Mouse (Mus musculus) adrenal gland, adult 18-20 months (tissue): ENCODE measurements around the gene Homer1. TPM values are rescaled to one million over a fixed set of nuclear protein-coding genes. Genes with fewer than 3 reads are reported as not detected.

Experiments used
- DNase-seq, 2 experiments: peaks; one replicate each; pipeline ENCODE4 v3.0.0; 2021 to 2022; ENCODE audit warnings: low spot score in 2 of 2
- long read RNA-seq, 2 experiments: library from polyadenylated mRNA; stranded (forward); transcript quantifications; one replicate each; pipeline ENCODE4 v2.0.0; 2021
- total RNA-seq, 2 experiments: library from RNA; stranded (reverse); gene quantifications; 1 replicate in 1 of 2; 2 replicates in 1 of 2; pipeline ENCODE4 v1.2.3; 2021

Gene Homer1
- 10 to 100 TPM; 52.7 to 66.7 TPM for total RNA-seq
- long read RNA-seq, experiment 1, full-length matches to known transcripts = 31 of 37 reads
- long read RNA-seq, experiment 1, partial matches to known transcripts = 0 of 37 reads
- long read RNA-seq, experiment 1, other reads (novel, unspliced or antisense) = 6 of 37 reads
- long read RNA-seq, experiment 2, full-length matches to known transcripts = 27 of 38 reads
- long read RNA-seq, experiment 2, partial matches to known transcripts = 2 of 38 reads
- long read RNA-seq, experiment 2, other reads (novel, unspliced or antisense) = 9 of 38 reads

DNA sequence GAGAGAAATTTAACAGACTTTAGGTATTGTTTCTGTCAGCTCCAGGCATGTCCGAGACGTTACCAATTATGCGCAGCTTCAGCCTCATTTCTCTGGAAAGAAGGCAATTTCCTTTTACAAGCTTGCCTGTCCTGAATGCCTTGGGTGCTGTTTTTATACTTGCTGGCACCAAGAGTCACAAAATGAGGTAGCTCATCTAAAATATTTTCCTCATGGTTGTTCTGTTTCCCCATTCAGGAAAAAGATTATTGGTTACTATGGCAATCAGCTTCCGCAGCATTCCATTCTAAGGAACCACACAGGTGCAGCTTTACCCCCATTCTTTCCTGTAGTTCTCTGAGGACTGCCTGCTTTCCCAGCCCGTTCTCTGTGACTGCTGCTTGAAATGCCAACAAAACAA, at the start of gene Homer1:
Homer1 (plus strand) TSS at position 320 of the 400 bp plus-strand sequence.
- no peak for DNase-seq

DNA sequence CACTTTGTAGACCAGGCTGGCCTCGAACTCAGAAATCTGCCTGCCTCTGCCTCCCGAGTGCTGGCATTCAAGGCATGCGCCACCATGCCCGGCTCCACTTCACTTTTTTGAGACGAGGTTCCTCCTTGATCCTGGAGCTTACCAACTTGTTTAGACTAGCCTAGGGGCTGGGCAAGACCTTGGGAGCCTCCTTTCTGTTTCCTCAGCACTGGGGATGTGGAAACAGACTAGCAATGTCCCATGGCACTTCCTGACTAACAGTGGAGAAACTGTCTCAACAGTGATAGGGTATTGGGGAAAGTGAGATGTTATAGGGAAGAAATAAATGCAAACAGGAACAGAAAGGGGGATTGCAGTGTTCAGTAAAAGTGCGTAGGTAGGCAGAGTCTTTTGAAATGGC, 47.7 kb upstream of the Homer1 start:
- no peak for DNase-seq

DNA sequence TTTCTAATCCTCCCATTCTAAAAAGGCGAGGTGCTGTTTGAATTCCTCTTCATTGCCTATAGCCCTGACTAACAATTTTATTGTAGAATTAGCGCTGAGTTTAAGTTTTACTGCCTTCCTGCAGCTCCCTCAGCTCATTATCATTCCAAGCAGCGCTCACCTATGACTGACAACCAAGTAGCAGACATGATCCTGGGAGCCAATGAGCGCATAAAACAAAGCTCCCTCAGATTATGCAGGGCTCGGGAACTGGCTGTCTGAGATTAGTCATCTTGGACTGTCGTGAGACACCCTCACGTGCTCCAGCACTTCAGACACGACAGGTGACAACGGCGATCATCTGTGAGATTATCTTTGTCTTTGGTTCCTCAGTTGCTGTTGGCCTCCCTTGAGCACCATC, 47.3 kb upstream of the Homer1 start:
- no peak for DNase-seq

DNA sequence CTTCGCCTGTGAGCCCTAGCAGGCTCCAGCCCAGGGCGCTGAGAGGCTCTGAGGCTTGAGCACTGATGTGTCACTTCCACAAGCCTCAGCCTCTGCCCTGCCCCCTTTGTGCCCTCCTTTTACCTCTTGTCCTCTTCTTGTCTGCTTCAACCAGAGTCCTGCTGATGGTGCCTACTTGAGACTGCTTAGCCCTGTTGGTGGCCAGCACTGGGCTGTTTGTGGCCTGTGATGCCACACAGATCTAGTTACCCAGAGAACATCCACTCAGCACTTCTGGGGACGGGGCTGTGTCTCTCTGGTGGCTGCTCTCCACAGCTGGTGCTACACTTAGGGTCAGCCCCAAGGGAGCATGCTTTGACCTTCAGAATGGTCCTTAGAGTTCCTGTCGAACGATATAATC, 46.5 kb upstream of the Homer1 start:
- no peak for DNase-seq

DNA sequence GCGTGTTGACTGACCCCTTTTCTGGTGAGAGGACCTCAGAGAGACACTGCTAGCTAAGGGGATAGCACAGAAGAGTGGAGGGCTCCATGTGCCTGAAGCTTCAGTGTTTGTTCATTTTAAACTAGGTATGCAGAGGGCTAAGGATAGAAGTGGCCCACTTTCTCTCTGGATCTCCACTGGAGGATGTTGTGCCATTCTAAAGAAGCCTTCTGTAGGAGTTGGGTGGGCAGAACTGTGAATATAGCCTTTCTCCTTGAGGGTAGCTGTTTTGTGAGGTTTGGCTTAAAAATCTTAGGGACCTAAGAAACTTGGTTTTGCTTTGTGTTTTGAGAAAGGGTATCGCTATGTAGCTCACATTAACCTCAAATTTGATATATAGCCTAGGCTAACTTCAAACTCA, 32.3 kb upstream of the Homer1 start:
- no peak for DNase-seq

DNA sequence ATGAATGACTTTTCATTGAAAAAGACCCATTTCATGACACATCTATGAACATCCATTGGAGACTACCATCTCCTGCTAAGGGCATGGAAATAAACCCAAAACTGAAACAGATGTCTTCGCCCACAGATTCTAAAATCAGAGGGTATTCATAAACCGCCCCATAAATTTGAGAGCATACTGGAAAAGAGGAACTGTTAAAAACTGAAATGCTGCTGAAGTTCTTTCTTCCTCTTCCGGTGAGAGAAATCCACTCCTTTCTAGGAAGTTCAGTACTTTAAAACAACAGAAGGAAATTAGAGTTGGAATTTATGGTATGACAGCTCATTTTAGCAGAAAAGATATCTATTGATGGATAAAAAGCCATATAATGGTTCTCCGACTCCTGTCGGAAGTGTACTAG, 1.1 kb downstream of the Homer1 start:
- DNase-seq = no peak

DNA sequence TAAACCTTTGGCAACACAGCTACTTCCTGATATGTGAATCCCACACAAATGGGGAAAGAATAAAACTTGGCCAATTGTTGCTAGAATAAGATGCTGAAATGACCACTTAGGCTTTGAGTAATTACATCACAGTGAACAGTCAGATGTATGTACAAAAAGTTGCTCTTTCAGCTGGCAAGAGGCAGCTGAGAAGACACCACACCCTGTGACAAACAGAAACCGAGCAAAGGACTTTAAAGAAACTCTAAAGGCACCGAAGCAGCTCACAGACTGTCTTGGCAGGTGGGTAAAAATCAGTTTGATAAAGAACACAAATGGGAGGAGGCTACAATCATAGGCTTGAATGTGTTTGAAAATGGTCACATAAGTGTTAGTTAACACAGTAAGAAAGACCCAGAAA, 1.6 kb downstream of the Homer1 start:
- DNase-seq = no peak

DNA sequence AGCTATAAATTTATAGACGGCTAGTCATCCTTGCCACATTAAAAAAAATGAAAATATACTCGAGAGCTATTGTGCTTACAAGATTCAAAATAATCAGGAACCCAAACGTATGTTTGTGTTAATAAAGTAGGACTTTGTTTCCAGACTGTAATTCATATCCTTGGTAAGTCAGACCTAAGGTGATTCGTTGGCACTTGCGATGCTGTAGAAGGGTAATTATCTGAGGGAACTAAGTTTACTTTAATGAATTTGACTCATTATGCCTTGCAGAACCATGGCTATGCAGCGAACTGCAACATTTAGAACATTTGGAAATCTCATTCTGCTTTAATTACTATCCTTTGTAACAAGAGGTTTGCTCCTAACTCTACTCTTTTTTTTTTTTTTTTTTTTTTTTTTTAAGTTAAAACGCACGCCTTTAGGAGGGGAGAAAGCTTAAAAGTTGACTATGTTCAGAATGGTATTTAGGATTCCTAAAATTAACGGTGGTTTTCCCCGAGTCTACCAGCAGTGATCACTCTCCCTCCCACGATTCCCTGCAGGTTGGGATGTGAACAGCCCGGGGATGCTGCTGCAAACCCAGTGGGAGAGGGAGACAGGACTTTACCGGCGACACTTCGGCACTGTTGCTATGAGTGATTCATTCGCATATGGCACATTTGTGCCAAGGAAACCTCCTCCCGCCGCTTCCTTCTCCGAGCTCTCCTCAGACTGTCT, 3.6 kb downstream of the Homer1 start:
- no peak for DNase-seq

DNA sequence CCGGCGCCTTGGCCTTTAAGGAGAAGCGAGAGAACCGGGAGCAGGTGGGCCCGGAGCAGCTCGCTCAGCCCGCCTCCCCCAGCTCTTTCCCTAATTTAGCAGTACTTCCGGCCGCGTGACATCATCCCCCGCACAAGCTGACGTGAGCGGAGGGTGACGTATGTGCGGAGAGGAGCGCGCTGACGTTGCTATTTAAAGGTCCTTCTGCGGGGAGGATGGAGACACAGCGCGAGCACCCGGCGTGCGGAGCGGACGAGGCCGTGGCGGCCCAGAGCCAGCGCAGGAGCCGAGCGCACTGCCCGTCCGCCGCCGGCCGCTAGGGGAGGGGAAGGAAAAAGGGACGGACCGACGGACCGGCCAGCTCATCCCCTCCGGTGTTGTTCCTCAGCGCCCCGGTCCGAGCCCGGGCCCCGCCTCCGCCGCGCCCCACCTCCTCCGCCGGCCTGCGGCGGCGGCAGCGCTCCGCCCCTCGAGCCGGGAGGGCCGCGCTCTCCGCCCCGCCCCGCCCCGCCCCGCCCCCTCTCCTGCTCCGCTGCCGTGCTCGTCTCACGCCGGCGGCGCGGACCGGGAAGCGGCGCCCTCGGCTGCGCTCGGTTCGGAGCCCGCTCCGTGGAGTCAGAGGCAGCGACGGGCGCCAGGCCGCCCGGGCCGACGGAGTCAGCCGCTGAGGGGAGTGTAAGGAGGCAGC, 4.3 kb downstream of the Homer1 start:
- DNase-seq = peak; percentile 95 to 96

DNA sequence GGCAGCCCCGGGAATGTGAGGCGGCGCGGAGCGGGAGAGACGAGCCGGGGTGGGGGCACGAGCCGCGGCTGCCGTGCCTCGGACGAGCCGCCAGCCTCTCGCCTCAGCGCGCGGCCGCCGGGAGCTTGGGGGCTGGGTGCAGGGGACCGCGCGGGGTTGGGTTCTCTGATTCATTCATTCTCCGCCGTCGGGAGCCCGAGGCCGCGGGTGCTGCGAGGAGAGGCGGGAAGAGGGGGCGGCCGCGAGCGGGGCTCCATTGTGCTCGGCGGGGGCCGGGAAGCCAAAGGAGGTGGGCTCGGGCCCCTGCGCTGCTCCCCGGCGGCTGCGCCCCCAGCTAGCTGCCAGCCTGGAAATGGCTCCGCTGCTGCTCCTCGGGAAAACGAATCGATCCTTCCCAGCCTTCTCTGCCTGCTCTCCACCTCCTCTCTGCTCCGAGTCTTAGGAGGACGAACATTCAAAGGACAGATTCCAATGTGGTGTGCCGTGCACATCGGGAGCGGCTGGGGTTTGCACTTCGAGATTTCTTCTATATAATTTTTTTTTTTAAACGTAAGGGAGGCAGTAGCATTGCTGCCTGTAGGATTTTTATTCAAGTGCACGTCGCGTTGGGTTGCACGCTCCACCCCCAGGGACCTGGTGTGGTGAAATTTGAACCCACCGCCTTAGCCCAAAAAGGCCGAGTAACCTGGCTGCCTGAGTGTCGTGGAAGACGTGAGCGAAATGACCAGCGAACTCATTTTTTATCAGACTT, 5.0 kb downstream of the Homer1 start:
- DNase-seq = peak in 1 of 2 experiments; percentile 37

DNA sequence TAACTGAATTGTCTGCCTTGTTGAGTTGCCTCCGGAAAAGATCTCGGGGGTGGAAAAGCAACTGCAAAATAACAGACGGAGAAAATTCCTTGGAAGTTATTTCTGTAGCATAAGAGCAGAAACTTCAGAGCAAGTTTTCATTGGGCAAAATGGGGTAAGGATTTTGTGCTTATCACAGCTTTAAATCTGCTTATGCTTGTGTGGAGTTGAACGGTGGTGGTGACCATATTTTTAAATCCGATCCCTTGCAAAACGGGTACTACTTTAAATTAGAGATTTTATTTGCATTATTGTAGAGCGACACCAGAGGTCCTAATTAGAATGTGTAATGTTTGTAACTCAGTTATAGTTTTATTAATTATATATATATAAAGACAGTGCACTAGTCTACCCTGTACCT, 5.7 kb downstream of the Homer1 start:
- no peak for DNase-seq

DNA sequence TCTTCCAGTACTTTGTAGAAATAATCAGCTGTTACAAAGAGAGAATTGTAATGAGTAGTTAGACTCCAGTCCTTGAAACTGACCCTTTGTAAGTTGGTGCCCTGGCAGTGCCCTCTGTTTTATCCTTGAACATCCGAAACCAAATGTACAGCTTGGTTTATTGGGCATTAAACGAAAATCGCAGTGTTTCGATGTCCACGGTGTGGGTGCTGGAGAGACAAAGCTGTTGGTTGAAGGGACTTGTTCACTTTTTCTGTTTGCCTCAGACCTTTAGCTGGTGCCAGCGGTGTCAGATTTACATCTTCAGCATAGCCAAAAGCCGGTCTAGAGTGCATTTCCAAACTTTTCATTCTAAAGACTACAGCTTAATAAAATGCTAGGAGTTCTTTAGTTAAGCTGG, 6.2 kb downstream of the Homer1 start:
- DNase-seq = peak in 1 of 2 experiments; percentile 14

DNA sequence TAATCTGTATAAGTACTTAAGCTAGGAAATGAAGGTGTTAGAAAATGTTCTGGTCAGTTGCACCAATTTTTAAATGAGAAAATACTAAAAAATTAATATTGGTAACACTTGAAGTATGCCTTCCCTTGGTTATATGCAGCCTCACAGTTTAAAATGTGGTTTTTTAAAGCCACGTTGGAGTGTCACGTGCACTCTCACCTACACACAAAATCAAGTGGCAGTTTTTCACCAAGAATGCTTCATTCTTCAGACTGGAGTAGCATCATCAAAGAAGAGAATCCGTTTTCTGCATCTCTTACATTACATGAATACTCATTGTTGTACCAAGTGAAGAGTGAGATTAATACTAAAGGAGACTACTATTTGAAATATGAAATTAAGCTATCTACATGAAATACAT, 7.1 kb downstream of the Homer1 start:
- no peak for DNase-seq

DNA sequence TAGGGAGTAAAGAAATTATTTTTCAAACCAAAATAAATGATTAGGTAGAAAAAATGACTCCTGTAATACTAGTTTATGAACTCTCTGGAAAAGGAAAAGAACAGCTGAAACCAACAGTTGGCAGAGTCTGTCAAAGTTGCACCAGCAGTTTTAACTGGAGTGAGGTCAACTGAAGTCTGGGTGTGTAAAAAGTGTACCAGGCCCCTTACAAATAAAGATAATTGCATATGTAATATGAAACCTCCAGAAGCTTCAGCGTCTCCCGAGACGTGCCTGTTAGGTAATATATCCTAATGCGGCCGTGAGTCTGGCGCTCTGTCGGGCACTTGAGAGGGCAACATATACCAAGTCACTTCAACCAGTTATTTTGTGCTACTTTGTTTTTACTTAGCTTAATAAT, 8.3 kb downstream of the Homer1 start:
- DNase-seq = no peak

DNA sequence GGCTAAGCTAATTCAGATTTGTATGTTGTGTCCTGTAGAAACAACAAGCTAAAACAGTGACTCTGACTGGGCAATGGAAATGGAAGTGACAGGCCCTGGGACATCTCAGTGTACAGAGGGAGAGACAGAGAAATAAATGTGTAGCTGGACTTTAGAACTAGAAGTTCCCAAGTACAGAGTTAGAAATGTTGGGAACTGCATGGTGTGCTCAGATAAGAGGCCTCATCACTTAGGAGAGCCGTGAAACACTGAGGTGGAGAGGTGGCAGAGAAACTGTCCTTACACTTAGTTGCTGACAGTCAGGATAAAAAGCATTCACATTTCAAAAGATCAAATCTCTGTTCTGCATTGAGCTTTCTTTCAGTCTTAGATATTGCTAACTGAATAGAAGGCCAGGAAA, 9.9 kb downstream of the Homer1 start:
- DNase-seq = no peak

DNA sequence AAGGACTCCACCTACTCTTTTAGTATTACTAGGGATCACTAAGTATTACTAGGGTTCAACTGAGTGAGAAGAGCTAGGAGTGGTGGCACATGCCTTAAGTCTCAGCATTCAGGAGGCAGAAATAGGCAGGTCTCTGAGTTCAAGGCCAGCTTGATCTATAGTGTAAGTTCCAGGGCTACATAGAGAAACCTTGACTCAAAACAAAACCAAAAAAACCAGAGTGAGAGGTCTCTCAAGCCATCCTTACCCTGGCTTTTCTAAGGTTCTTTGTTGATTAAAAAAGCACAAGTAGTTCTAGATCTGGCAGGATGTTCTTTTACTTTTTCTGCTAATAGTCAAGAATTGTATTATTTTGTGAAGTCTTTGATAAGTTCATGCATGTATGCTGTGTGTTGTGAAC, 13.1 kb downstream of the Homer1 start:
- no peak for DNase-seq

DNA sequence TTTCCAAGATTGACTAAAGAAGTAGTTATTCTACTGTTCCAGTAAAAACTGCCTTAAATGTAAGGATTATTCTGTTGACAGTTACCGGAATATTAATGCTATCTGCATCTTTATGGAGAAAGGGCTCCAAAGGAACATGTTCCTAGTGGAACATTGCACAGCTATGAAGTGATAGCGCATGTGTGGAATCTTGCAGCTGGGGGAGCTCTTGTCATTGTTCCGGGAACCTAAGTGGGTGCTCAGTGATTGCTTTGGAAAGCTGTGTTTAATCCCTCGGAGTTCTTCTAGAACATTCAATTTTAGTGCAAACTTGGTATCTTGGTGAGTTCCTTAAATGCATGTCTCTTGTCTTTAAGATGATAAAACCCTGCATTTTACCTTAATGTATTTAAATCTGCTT, 14.9 kb downstream of the Homer1 start:
- DNase-seq = no peak

DNA sequence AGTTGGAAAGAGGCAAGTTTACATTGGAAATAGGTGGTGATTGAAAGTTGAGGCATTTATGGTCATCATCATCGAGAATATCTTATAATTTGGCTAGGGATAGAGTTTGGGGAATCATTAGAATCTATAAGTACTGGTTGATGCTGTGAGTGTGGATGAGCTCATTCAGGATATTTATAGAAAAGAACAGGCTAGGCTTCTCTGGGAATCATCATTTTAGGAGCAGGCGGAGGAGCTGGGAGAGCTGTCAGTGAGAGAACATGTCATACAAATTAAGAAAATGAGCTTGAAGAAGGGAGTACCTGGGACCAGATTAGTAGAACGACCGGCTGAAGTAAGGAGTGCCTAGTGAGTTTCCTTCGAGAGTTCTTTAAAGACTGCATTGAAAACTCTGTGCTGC, 20.7 kb downstream of the Homer1 start:
- DNase-seq = no peak

DNA sequence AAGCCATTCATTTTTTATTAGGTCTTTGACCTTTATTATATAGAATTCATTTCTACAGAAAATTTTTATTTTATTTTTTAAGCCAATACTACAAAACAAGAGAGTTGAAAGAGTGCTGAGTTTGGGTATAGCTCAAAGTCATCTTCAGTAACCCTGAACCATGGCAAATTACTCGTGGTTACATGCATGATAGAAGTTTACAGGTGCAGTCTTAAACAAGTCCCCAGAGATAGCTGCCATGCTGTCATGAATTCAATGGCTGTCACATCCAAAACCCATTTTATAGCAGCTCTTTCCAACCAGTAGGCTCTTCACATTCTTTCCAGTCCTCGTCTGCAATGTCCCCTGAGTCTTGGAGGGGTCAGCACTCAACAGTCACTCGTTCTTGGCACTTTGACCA, 26.9 kb downstream of the Homer1 start:
- DNase-seq = no peak

DNA sequence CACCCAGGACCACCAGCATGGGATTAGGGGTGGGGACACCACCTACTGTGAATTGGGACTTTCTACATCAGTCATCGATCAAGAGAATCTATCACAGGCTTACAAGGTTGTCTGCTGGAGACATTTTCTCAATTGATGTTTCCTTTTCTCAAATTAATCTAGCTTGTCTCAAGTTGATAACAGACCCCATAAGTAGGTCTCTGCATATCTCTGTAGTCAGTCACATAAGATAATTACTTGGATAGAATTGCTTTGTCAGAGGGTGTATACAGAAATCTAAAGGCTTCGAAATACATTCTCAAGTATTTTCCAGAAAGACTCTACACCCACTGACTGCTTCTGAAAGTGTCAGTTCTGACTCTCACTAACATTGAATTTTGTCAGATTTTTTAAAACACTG, 32.3 kb downstream of the Homer1 start:
- DNase-seq = no peak

DNA sequence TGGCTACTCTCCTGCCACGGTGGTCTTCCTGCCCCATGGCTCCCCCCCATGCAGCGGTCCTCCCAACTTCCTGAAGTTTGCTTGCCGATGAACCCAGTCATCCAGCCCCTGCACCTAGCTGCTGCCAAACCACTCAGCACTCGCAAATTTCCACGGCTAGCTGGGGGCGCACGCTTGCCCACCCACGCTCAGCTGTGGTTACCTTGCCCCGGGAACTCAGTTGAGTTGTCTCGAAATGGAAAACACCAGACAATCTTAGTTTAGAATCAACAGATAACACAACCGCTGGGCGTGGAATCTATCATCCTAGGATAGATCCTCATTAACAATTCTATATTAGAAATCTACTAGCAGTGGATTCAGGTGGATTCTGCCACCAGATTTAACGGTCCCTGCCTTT, 33.1 kb downstream of the Homer1 start:
- DNase-seq = no peak

DNA sequence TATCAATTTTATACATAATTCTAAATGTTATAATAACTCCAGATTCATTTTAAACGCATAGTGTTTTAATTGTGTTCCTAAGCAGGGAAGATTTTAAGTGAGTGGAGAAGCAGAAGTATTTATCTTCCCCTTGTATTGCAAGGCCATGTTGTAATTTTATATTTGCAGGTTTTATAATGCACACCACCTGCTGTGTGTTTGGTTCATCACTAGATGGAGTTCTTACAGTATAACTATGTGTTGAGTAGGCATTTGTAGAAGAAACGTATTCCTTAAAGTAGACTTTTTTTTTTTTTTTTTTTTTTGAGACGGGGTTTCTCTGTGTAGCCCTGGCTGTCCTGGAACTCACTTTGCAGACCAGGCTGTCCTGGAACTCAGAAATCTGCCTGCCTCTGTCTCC, 35.9 kb downstream of the Homer1 start:
- no peak for DNase-seq
